Mouse (Mus musculus) sigmoid colon, adult 10 weeks (tissue): ENCODE measurements around the gene Olfr1229. TPM values are rescaled to one million over a fixed set of nuclear protein-coding genes. Genes with fewer than 3 reads are reported as not detected.

Experiments
- polyA plus RNA-seq: library from polyadenylated mRNA; stranded (reverse); fragments of 350-450 nt; fragmentation: Illumina TruSeq; extraction: RNeasy Lipid Tissue Mini Kit (QIAGEN cat#74804); gene quantifications from one replicate; pipeline ENCODE4 v1.2.3, GENCODE M21; 2014; ENCODE audit warnings: low read depth, low replicate concordance

Gene Olfr1229
- polyA plus RNA-seq = not detected

GRCm38 (mm10) chr2:89287914-89288313 lies at the start of gene Olfr1229:
Gene Olfr1229, minus strand, starts transcription at chr2:89288014.

GRCm38 (mm10) chr2:89329575-89329974 lies 41.8 kb upstream of the Olfr1229 start, which contains the start of gene Olfr1232:
Gene Olfr1232, minus strand, starts transcription at chr2:89329675.

DNA sequence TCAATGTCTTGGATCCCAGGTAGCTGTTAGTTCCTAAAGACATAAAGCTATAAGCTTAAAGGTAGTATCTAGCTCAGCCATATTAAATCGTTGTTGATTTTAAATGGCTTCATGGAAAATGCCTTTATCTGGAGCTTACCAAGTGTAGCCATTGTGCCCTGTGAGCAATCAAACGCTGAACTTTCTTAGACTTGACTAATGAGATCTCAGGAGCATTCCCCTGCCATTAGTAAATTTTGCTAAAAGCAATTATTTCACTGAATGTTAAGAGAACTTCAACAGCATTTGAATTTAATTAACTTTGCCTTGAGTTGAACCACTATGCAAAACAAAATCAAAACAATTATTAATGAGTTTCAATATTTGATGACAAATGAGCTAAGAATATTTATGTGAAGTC lies 19.2 kb upstream of the Olfr1229 start, which contains the start of gene Olfr1231:
TSS of gene Olfr1231 (minus strand) at position 101 of the 400 bp plus-strand sequence.

GRCm38 (mm10) chr2:89297168-89297567 lies 9.4 kb upstream of the Olfr1229 start, which contains the start of gene Olfr1230:
Gene Olfr1230, minus strand, starts transcription at chr2:89297268.

DNA sequence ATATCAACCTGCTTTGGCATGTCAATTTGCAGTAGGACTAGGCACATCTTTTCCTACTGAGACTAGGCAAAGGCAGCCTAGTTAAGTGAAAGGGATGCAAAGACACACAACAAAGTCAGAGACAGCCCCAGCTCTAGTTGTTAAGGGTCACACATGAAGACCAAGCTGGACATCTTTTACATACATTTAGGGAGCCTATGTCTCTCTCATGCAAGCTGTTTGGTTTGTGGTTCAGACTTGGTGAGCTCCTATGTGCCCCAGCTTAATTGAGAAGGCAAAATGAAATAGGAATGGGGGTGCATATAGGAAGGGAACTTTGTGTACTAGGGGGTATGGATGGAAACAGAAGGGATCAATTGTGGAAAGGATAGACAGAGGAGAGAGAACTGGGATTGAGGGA lies 33.9 kb downstream of the Olfr1229 start, which contains the start of gene Olfr1228:
TSS of gene Olfr1228 (minus strand) at position 101 of the 400 bp plus-strand sequence.

Other genes starting within 250 kb of the Olfr1229 start
- gene Olfr1218, start 226.8 kb downstream of the Olfr1229 start, polyA plus RNA-seq = not detected
- not detected for gene Olfr1219, start 204.5 kb downstream of the Olfr1229 start, polyA plus RNA-seq
- gene Olfr1220, start 181.2 kb downstream of the Olfr1229 start, polyA plus RNA-seq = not detected
- not detected for gene Olfr1221, start 170.7 kb downstream of the Olfr1229 start, polyA plus RNA-seq
- not detected for gene Olfr1222, start 155.0 kb downstream of the Olfr1229 start, polyA plus RNA-seq
- not detected for gene Olfr1223, start 136.5 kb downstream of the Olfr1229 start, polyA plus RNA-seq
- gene Olfr1224-ps1, start 123.9 kb downstream of the Olfr1229 start, polyA plus RNA-seq = not detected
- gene Olfr1225, start 113.3 kb downstream of the Olfr1229 start, polyA plus RNA-seq = not detected
- 0.09 TPM for gene Olfr1226, start 88.0 kb downstream of the Olfr1229 start, polyA plus RNA-seq
- gene Olfr1228, start 34.0 kb downstream of the Olfr1229 start, polyA plus RNA-seq = not detected
- not detected for gene Olfr1230, start 9.3 kb upstream of the Olfr1229 start, polyA plus RNA-seq
- gene Olfr1231, start 19.1 kb upstream of the Olfr1229 start, polyA plus RNA-seq = not detected
- gene Olfr1232, start 41.7 kb upstream of the Olfr1229 start, polyA plus RNA-seq = not detected
- gene Olfr1233, start 54.4 kb upstream of the Olfr1229 start, polyA plus RNA-seq = not detected
- not detected for gene Olfr1234, start 76.9 kb upstream of the Olfr1229 start, polyA plus RNA-seq
- not detected for gene Olfr1238, start 121.7 kb upstream of the Olfr1229 start, polyA plus RNA-seq
- not detected for gene Olfr1239, start 132.4 kb upstream of the Olfr1229 start, polyA plus RNA-seq
- not detected for gene Olfr1240, start 155.0 kb upstream of the Olfr1229 start, polyA plus RNA-seq
- not detected for gene Olfr1241, start 199.1 kb upstream of the Olfr1229 start, polyA plus RNA-seq
- not detected for gene Olfr1242, start 210.3 kb upstream of the Olfr1229 start, polyA plus RNA-seq
- not detected for gene Olfr1243, start 243.5 kb upstream of the Olfr1229 start, polyA plus RNA-seq